Mouse (Mus musculus) myocyte (in vitro differentiated cells): ENCODE data around the gene Tle6. TPM values are rescaled to one million over a fixed set of nuclear protein-coding genes. Genes with fewer than 3 reads are reported as not detected.
A peak's percentile ranks its signal among the peaks of the same experiment; 100 is the strongest.

ENCODE experiments used
- H3K27me3 ChIP-seq: one replicate; pipeline ENCODE4 v1.6.1; 2011; ENCODE audit not compliant: control insufficient read depth, insufficient read depth, insufficient read length
- H3K36me3 ChIP-seq: one replicate; pipeline ENCODE4 v1.6.1; 2011; ENCODE audit not compliant: control insufficient read depth, insufficient read depth
- H3K4me2 ChIP-seq: one replicate; pipeline ENCODE4 v1.6.1; 2011; ENCODE audit warnings: low read depth, control low read depth
- H3K4me3 ChIP-seq: one replicate; pipeline ENCODE4 v1.5.1; 2011; ENCODE audit warnings: mild to moderate bottlenecking, control low read depth, moderate library complexity
- H3K79me2 ChIP-seq: one replicate; pipeline ENCODE4 v1.6.1; 2011; ENCODE audit not compliant: control insufficient read depth, insufficient read depth
- H3ac ChIP-seq: one replicate; pipeline ENCODE4 v1.6.1; 2011; ENCODE audit not compliant: control insufficient read depth, insufficient read length
- CEBPB ChIP-seq: IDR thresholded peaks from 2 replicates; pipeline ENCODE4 v1.6.1; 2011; ENCODE audit warnings: mild to moderate bottlenecking, moderate library complexity; ENCODE audit not compliant: poor library complexity, insufficient read depth, severe bottlenecking
- E2F4 ChIP-seq: IDR thresholded peaks from one replicate; pipeline ENCODE4 v1.6.1; 2011; ENCODE audit warnings: mild to moderate bottlenecking, control low read depth, moderate library complexity; ENCODE audit not compliant: insufficient read depth
- MAX ChIP-seq: IDR thresholded peaks from one replicate; pipeline ENCODE4 v1.6.1; 2011; ENCODE audit warnings: low read depth, mild to moderate bottlenecking, control low read depth
- MYOD1 ChIP-seq, 3 experiments: IDR thresholded peaks; one replicate each; pipeline ENCODE4 v1.6.1; 2011; ENCODE audit warnings: control low read depth in 2 of 3, low read depth in 2 of 3, mild to moderate bottlenecking in 2 of 3, moderate library complexity in 1 of 3; ENCODE audit not compliant: insufficient read length in 2 of 3, control insufficient read depth in 1 of 3
- MYOG ChIP-seq, 3 experiments: IDR thresholded peaks; one replicate each; pipeline ENCODE4 v1.6.1; 2011; ENCODE audit warnings: control low read depth in 2 of 3, low read depth in 2 of 3, mild to moderate bottlenecking in 2 of 3; ENCODE audit not compliant: insufficient read length in 2 of 3, control insufficient read depth in 1 of 3, insufficient read depth in 1 of 3
- POLR2A ChIP-seq: IDR thresholded peaks from one replicate; pipeline ENCODE4 v1.6.1; 2011; ENCODE audit warnings: low read depth, mild to moderate bottlenecking, control low read depth, moderate library complexity; ENCODE audit not compliant: insufficient read length
- POLR2AphosphoS2 ChIP-seq: IDR thresholded peaks from one replicate; pipeline ENCODE4 v1.6.1; 2011; ENCODE audit warnings: low read depth, control low read depth; ENCODE audit not compliant: insufficient read length
- REST ChIP-seq: IDR thresholded peaks from one replicate; pipeline ENCODE4 v1.6.1; 2011; ENCODE audit warnings: mild to moderate bottlenecking, control low read depth, moderate library complexity; ENCODE audit not compliant: insufficient read depth, insufficient read length
- SRF ChIP-seq: IDR thresholded peaks from one replicate; pipeline ENCODE4 v1.6.1; 2011; ENCODE audit warnings: low read depth; ENCODE audit not compliant: control insufficient read depth, insufficient read length
- TCF12 ChIP-seq: IDR thresholded peaks from one replicate; pipeline ENCODE4 v1.6.1; 2011; ENCODE audit warnings: mild to moderate bottlenecking, control low read depth; ENCODE audit not compliant: poor library complexity, insufficient read depth, severe bottlenecking
- TCF3 ChIP-seq: IDR thresholded peaks from one replicate; pipeline ENCODE4 v1.6.1; 2011; ENCODE audit warnings: low read depth, control low read depth; ENCODE audit not compliant: insufficient read length
- USF1 ChIP-seq: IDR thresholded peaks from one replicate; pipeline ENCODE4 v1.6.1; 2011; ENCODE audit warnings: low read depth, mild to moderate bottlenecking, control low read depth, moderate library complexity
- polyA plus RNA-seq: library from polyadenylated mRNA; unstranded; fragments of >200 nt; fragmentation: generic; extraction: Trizol; gene quantifications from one replicate; pipeline ENCODE4 v1.2.1, GENCODE M21; 2012; ENCODE audit warnings: missing spikeins

Tle6 gene
- polyA plus RNA-seq, 1 experiment: 15.3 TPM

DNA sequence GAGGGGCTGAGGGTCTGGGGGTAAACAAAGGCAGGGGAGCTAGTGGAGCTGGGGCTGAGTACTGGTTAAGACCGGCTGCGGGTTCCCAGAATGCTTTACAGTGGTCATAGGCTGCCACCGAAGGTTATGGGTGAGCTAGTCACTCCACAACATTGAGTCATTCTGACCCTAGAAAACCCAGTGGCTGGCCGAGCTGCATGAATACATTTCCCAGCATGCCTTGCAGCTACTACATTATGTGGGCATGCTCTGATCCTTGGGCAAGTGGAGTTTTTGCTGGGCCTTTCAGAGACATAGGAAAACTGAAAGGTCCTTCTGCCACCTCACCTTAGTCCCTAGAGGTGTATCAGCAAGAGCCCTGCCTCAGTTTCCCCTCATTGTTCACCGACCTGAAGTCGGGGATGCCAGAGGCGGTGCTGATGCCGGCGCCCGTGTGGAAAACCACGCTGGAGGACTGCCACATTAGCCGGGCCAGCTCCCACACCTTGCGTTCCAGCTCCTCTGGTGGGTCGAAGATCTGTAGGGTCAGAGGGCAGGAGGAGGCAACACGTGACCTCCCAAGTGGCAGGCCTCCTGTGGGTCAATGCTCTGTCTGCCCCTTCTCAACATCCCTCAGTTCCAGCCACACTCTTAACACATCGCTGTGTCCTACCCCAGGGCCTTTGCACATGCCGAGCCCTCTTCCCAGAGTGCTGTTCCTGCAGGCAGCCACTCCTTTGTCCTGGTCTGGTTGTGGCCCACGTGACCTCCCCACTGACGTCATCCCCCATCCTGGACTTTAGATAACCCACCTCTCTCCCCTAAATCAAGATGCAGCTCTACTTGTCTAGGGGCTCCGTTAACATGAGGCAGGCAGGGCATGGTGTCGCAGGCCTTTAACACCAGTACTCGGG is 25.5 kb upstream of the Tle6 start:
- H3K27me3 ChIP-seq: no peaks in the 10 kb centered on the region
- H3K4me3 ChIP-seq: peak overlapping the region; percentile 84
- peaks cover 8% of the 10 kb centered on the region for H3K79me2 ChIP-seq
- H3ac ChIP-seq: peak overlapping the region; percentile 37
- no peaks in the 10 kb centered on the region for H3K36me3 ChIP-seq
- peak overlapping the region; percentile 98 for H3K4me2 ChIP-seq
- TF ChIP-seq POLR2AphosphoS2 (no peak), USF1 (peak; percentile 88), SRF (no peak), POLR2A (peak; percentile 35)

GRCm38 (mm10) chr10:81623441-81623840 is 22.6 kb upstream of the Tle6 start:
- Histone ChIP-seq H3K4me2 (no peak overlapping the region), H3K4me3 (no peak overlapping the region), H3K36me3 (no peaks in the 10 kb centered on the region), H3K79me2 (peaks cover 8% of the 10 kb centered on the region), H3ac (no peak overlapping the region), H3K27me3 (no peaks in the 10 kb centered on the region)
- TF ChIP-seq TCF12 (no peak), TCF3 (no peak), POLR2A (no peak)

DNA sequence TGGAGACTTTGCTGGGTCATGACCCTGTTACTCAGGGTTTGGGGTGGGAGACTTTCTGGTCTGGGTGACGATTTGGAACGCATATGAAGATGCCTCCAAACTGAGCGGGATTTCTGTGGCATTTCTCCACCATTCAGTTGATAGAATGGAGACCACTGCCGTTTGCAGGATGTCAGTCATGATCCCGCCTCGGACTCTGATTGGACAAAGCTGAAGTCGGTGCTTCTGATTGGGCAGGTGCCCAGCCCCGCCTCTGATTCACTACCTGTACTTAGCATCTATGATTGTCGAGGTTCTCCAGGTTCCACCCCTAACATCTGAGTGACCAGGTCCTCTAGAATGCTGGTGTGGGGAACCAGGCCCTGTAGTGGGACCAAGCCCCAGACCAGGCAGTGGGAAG is 19.9 kb upstream of the Tle6 start:
- no peaks in the 10 kb centered on the region for H3K36me3 ChIP-seq
- no peak for TF ChIP-seq REST
- no peak for TF ChIP-seq MAX
- TF ChIP-seq POLR2A: no peak
- no peak for TF ChIP-seq MYOG (IDR thresholded peaks at IDR 0.05; ENCODE audit: control insufficient read depth in 1 of 3, insufficient read depth in 1 of 3, insufficient read length in 2 of 3, low read depth in 2 of 3)
- TF ChIP-seq TCF3: no peak
- TF ChIP-seq POLR2AphosphoS2: no peak
- no peak for TF ChIP-seq MYOD1 (IDR thresholded peaks at IDR 0.05; ENCODE audit: control insufficient read depth in 1 of 3, insufficient read length in 2 of 3, low read depth in 2 of 3)
- no peaks in the 10 kb centered on the region for H3K79me2 ChIP-seq
- no peak overlapping the region for H3K4me3 ChIP-seq
- no peak overlapping the region for H3ac ChIP-seq
- H3K4me2 ChIP-seq: no peak overlapping the region
- H3K27me3 ChIP-seq: peaks cover 6% of the 10 kb centered on the region

DNA sequence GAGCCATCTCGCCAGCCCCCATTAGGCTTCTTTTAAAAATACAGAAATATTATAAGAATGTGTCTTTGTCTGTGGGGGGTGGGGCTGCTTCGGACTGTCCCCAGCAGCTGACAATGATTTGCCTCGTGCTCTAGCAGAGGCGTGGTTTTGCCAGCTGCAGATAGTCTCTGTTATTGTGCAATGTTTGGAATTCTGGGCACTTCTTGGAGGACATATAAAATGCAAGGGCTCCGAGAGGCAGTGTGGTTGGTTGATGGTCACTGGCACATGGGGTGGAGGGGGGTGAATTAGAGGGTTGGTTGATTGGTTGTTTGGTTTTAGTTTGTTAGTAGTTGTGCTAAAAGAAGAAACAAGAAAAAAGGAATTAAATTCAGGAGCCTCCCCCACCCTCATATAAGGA is 19.1 kb upstream of the Tle6 start:
- TF ChIP-seq MYOG (IDR thresholded peaks at IDR 0.05; ENCODE audit: control insufficient read depth in 1 of 3, insufficient read depth in 1 of 3, insufficient read length in 2 of 3, low read depth in 2 of 3) (peak in 1 of 3 experiments; percentile 16), E2F4 (no peak), CEBPB (peak; percentile 51; the same call in 1 of the 2 replicates)
- H3ac ChIP-seq: no peak overlapping the region

GRCm38 (mm10) chr10:81615486-81615885 is 14.6 kb upstream of the Tle6 start:
- H3K27me3 ChIP-seq: peaks cover 6% of the 10 kb centered on the region
- H3K79me2 ChIP-seq: no peaks in the 10 kb centered on the region
- no peak overlapping the region for H3ac ChIP-seq
- no peak overlapping the region for H3K4me3 ChIP-seq
- no peak for TF ChIP-seq POLR2AphosphoS2
- no peak for TF ChIP-seq E2F4
- no peak for TF ChIP-seq TCF3
- no peak for TF ChIP-seq MYOG (IDR thresholded peaks at IDR 0.05; ENCODE audit: control insufficient read depth in 1 of 3, insufficient read depth in 1 of 3, insufficient read length in 2 of 3, low read depth in 2 of 3)
- no peak for TF ChIP-seq MAX
- TF ChIP-seq MYOD1 (IDR thresholded peaks at IDR 0.05; ENCODE audit: control insufficient read depth in 1 of 3, insufficient read length in 2 of 3, low read depth in 2 of 3): no peak
- no peak for TF ChIP-seq POLR2A
- no peak for TF ChIP-seq CEBPB
- TF ChIP-seq TCF12: no peak
- TF ChIP-seq SRF: no peak
- H3K4me2 ChIP-seq: no peak overlapping the region
- no peaks in the 10 kb centered on the region for H3K36me3 ChIP-seq

More for the DNA sequence above, 19.1 kb upstream of the Tle6 start:
- Histone ChIP-seq H3K4me2 (no peak overlapping the region), H3K79me2 (no peaks in the 10 kb centered on the region), H3K4me3 (no peak overlapping the region), H3K36me3 (no peaks in the 10 kb centered on the region), H3K27me3 (peaks cover 6% of the 10 kb centered on the region)

DNA sequence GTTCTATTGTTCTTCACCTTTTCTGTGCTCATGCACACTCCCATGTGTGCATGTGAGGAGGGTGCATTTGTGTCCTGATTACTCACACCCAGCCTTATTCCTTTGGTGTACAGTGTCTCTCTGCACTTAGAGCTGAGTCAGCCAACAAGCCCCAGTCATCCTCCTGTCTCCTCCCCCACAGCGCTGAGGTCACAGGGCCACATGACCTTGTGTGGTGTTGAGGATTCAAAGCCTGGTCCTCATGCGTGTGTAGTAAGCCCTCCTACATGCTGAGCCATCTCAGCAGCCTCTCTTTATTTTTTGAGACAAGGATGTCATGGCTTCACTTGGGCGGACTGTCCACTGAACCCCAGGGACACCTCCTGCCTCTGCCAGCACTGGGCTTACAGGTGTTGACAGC is 11.9 kb upstream of the Tle6 start:
- peaks cover 6% of the 10 kb centered on the region for H3K27me3 ChIP-seq
- no peaks in the 10 kb centered on the region for H3K79me2 ChIP-seq
- no peaks in the 10 kb centered on the region for H3K36me3 ChIP-seq
- H3K4me2 ChIP-seq: no peak overlapping the region
- TF ChIP-seq TCF3: no peak
- no peak for TF ChIP-seq REST
- TF ChIP-seq USF1: peak; percentile 67
- no peak for TF ChIP-seq E2F4
- no peak for TF ChIP-seq MYOG (IDR thresholded peaks at IDR 0.05; ENCODE audit: control insufficient read depth in 1 of 3, insufficient read depth in 1 of 3, insufficient read length in 2 of 3, low read depth in 2 of 3)
- H3ac ChIP-seq: no peak overlapping the region
- H3K4me3 ChIP-seq: no peak overlapping the region
